Mouse (Mus musculus) heart, embryonic 11.5 days (tissue): ENCODE measurements around the gene Calb2. TPM values are rescaled to one million over a fixed set of nuclear protein-coding genes. Genes with fewer than 3 reads are reported as not detected.

Experiments used
- ATAC-seq: fragments of 200-750 bp; cut with Nextera tagmentation; replicated peaks from 2 replicates; pipeline ENCODE4 v1.8.0; 2017; ENCODE audit warnings: moderate library complexity; ENCODE audit not compliant: insufficient number of reproducible peaks, low FRiP score, low TSS enrichment
- H3K27ac ChIP-seq: fragments of 300-500 bp; sonication (generic); 2 replicates; pipeline ENCODE4 v1.5.1; 2014; ENCODE audit warnings: mild to moderate bottlenecking, low read depth, low read length
- H3K27me3 ChIP-seq: fragments of 300-500 bp; sonication (generic); 2 replicates; pipeline ENCODE4 v1.6.1; 2014; ENCODE audit warnings: mild to moderate bottlenecking, low read length, mixed read lengths; ENCODE audit not compliant: control insufficient read depth, insufficient read depth
- H3K36me3 ChIP-seq: fragments of 300-500 bp; sonication (generic); 2 replicates; pipeline ENCODE4 v1.6.1; 2014; ENCODE audit warnings: mild to moderate bottlenecking, low read length, moderate library complexity, mixed read lengths; ENCODE audit not compliant: control insufficient read depth, insufficient read depth
- H3K4me1 ChIP-seq: fragments of 300-500 bp; sonication (generic); 2 replicates; pipeline ENCODE4 v1.6.1; 2014; ENCODE audit warnings: low read length; ENCODE audit not compliant: control insufficient read depth, insufficient read depth
- H3K4me2 ChIP-seq: fragments of 300-500 bp; sonication (generic); 2 replicates; pipeline ENCODE4 v1.6.1; 2014; ENCODE audit warnings: mild to moderate bottlenecking, moderate library complexity
- H3K4me3 ChIP-seq: fragments of 300-500 bp; sonication (generic); 2 replicates; pipeline ENCODE4 v1.5.1; 2014; ENCODE audit warnings: low read depth, low read length
- H3K9ac ChIP-seq: fragments of 300-500 bp; sonication (generic); 2 replicates; pipeline ENCODE4 v1.6.1; 2014; ENCODE audit warnings: mild to moderate bottlenecking, low read depth, low read length, moderate library complexity
- H3K9me3 ChIP-seq: fragments of 300-500 bp; sonication (generic); replicated peaks from 2 replicates; pipeline ENCODE4 v1.6.1; 2016; ENCODE audit warnings: low read length; ENCODE audit not compliant: control insufficient read depth
- WGBS: fragments of 180-500 bp; shearing (Covaris S2); extraction: QIAGEN DNeasy Blood & Tissue Kit; methylation state at CpG from one replicate; pipeline ENCODE4 v1.1.7; 2014; ENCODE audit not compliant: insufficient replicate concordance; 5-methylcytosine and 5-hydroxymethylcytosine counted together
- polyA plus RNA-seq: library from polyadenylated mRNA; unstranded; fragments of >200 nt; fragmentation: Nextera tagmentation; extraction: Ambion mirVana; gene quantifications from 2 replicates; pipeline ENCODE4 v1.2.1, GENCODE M21; 2014

Gene Calb2
- polyA plus RNA-seq, 1 experiment from 2014 or later: 2.8 TPM

GRCm38 (mm10) chr8:110152951-110153350, 15.1 kb downstream of the Calb2 start:
- no peak overlapping the region for H3K4me2 ChIP-seq
- no peaks in the 10 kb centered on the region for H3K9me3 ChIP-seq
- no peak overlapping the region for H3K27ac ChIP-seq
- 56% methylated on average over 6 of the region's 6 CpGs for WGBS
- no peaks in the 10 kb centered on the region for H3K36me3 ChIP-seq
- no peaks in the 10 kb centered on the region for H3K27me3 ChIP-seq
- peaks cover 2% of the 10 kb centered on the region; the same call in 1 of the 2 replicates for H3K4me1 ChIP-seq
- no peak overlapping the region for H3K9ac ChIP-seq
- H3K4me3 ChIP-seq: no peak overlapping the region
- ATAC-seq: no peak

GRCm38 (mm10) chr8:110145538-110145937, 22.5 kb downstream of the Calb2 start:
- 0 out of 2 replicates have a peak, but pooled peaks cover 2% of the 10 kb centered on the region for H3K27me3 ChIP-seq
- WGBS: 2% methylated on average over 4 of the region's 4 CpGs

GRCm38 (mm10) chr8:110140770-110141169, 27.2 kb downstream of the Calb2 start:
- Histone ChIP-seq H3K9me3 (no peaks in the 10 kb centered on the region), H3K4me3 (no peak overlapping the region), H3K9ac (no peak overlapping the region), H3K36me3 (no peaks in the 10 kb centered on the region), H3K27ac (no peak overlapping the region), H3K4me2 (no peak overlapping the region), H3K27me3 (0 out of 2 replicates have a peak, but pooled peaks cover 2% of the 10 kb centered on the region), H3K4me1 (no peaks in the 10 kb centered on the region)
- no peak for ATAC-seq
- 66% methylated on average over 4 of the region's 4 CpGs for WGBS

More at GRCm38 (mm10) chr8:110145538-110145937, 22.5 kb downstream of the Calb2 start:
- H3K27ac ChIP-seq: no peak overlapping the region
- H3K9ac ChIP-seq: no peak overlapping the region
- no peaks in the 10 kb centered on the region for H3K9me3 ChIP-seq
- no peak overlapping the region for H3K4me3 ChIP-seq
- no peaks in the 10 kb centered on the region for H3K36me3 ChIP-seq
- H3K4me2 ChIP-seq: no peak overlapping the region
- peaks cover 4% of the 10 kb centered on the region; the same call in 1 of the 2 replicates for H3K4me1 ChIP-seq
- no peak for ATAC-seq

- H3K27ac ChIP-seq: no peak overlapping the region
- no peak overlapping the region for H3K9ac ChIP-seq
- no peak overlapping the region for H3K4me2 ChIP-seq
- H3K4me1 ChIP-seq: no peaks in the 10 kb centered on the region
- H3K27me3 ChIP-seq: 0 out of 2 replicates have a peak, but pooled peaks cover 2% of the 10 kb centered on the region
- no peaks in the 10 kb centered on the region for H3K9me3 ChIP-seq
- 68% methylated on average over 3 of the region's 3 CpGs for WGBS
- H3K4me3 ChIP-seq: no peak overlapping the region
- H3K36me3 ChIP-seq: no peaks in the 10 kb centered on the region
- ATAC-seq: no peak
Observed at GRCm38 (mm10) chr8:110140156-110140555, 27.9 kb downstream of the Calb2 start.

- Histone ChIP-seq H3K9me3 (no peaks in the 10 kb centered on the region), H3K4me2 (no peak overlapping the region), H3K9ac (no peak overlapping the region), H3K4me3 (no peak overlapping the region), H3K27me3 (no peaks in the 10 kb centered on the region), H3K27ac (no peak overlapping the region), H3K4me1 (no peaks in the 10 kb centered on the region), H3K36me3 (no peaks in the 10 kb centered on the region)
- ATAC-seq: no peak
- WGBS: 76% methylated on average over 7 of the region's 7 CpGs
Observed at GRCm38 (mm10) chr8:110135515-110135914, 32.5 kb downstream of the Calb2 start.

- no peaks in the 10 kb centered on the region for H3K9me3 ChIP-seq
- no peaks in the 10 kb centered on the region for H3K4me1 ChIP-seq
- H3K4me3 ChIP-seq: no peak overlapping the region
- H3K4me2 ChIP-seq: no peak overlapping the region
- 84% methylated on average over 8 of the region's 8 CpGs for WGBS
- H3K27me3 ChIP-seq: no peaks in the 10 kb centered on the region
- ATAC-seq: no peak
- H3K36me3 ChIP-seq: no peaks in the 10 kb centered on the region
- no peak overlapping the region for H3K27ac ChIP-seq
- no peak overlapping the region for H3K9ac ChIP-seq
Observed at GRCm38 (mm10) chr8:110134236-110134635, 33.8 kb downstream of the Calb2 start.

GRCm38 (mm10) chr8:110130537-110130936, 37.5 kb downstream of the Calb2 start:
- H3K27me3 ChIP-seq: no peaks in the 10 kb centered on the region
- no peaks in the 10 kb centered on the region for H3K9me3 ChIP-seq
- no peak overlapping the region for H3K27ac ChIP-seq
- H3K4me1 ChIP-seq: no peaks in the 10 kb centered on the region
- H3K9ac ChIP-seq: no peak overlapping the region
- no peak for ATAC-seq
- H3K36me3 ChIP-seq: no peaks in the 10 kb centered on the region
- no peak overlapping the region for H3K4me2 ChIP-seq
- WGBS: 22% methylated on average over 13 of the region's 13 CpGs
- H3K4me3 ChIP-seq: no peak overlapping the region

GRCm38 (mm10) chr8:110119715-110120114, 48.3 kb downstream of the Calb2 start:
- H3K36me3 ChIP-seq: no peaks in the 10 kb centered on the region
- no peak overlapping the region for H3K4me2 ChIP-seq
- no peaks in the 10 kb centered on the region for H3K9me3 ChIP-seq
- 40% methylated on average over 6 of the region's 6 CpGs for WGBS
- H3K27me3 ChIP-seq: no peaks in the 10 kb centered on the region
- no peak overlapping the region for H3K27ac ChIP-seq
- no peak for ATAC-seq
- H3K4me1 ChIP-seq: no peaks in the 10 kb centered on the region
- no peak overlapping the region for H3K4me3 ChIP-seq
- H3K9ac ChIP-seq: no peak overlapping the region

- Histone ChIP-seq H3K27ac (no peak within 1 kb of the TSS), H3K27me3 (no peaks in the 10 kb centered on the region; the same call in 1 of the 2 replicates), H3K9me3 (no peaks in the 10 kb centered on the region), H3K4me2 (no peak within 1 kb of the TSS), H3K36me3 (no peaks in the 10 kb centered on the region), H3K9ac (no peak within 1 kb of the TSS), H3K4me1 (no peaks in the 10 kb centered on the region), H3K4me3 (no peak within 1 kb of the TSS)
- ATAC-seq: no peak
- WGBS: 79% methylated on average over 3 of the region's 3 CpGs
Observed at GRCm38 (mm10) chr8:110102653-110103052, 65.4 kb downstream of the Calb2 start, which contains the start of gene Gm17720. Gene Gm17720 (minus strand): TSS chr8:110102753.
